Mouse (Mus musculus): ENCODE data around the gene Etl4.

DNA sequence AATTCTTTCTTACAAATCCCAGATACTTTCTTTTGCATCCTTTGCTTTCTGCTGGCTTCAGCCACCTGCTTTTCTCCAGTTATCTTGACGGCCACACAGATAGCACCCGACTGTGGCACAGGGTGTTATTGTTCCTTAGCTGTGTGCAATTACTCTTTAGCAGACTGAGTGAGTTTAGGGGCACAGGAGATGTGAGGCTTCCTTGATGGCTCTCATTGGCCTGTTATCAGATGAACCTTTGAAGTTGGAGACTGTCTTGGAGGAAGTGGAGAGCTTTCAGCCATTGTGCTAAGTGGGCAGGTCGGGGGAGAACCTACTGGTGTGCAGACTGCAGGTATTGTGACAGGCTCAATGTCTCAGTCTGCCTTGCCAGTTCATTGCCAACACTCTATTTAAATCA, 623.0 kb downstream of the Etl4 start:
- TF ChIP-seq MAFK (IDR thresholded peaks at IDR 0.05; ENCODE audit: insufficient read depth, low read depth, low read length) (no peak), HCFC1 (IDR thresholded peaks at IDR 0.05; ENCODE audit: borderline replicate concordance, insufficient read depth, low read length) (no peak), ZNF384 (IDR thresholded peaks at IDR 0.05; ENCODE audit: low read depth, low read length) (no peak), ZC3H11A (IDR thresholded peaks at IDR 0.05; ENCODE audit: borderline replicate concordance, low read depth, low read length) (no peak), CHD2 (IDR thresholded peaks at IDR 0.05; ENCODE audit: low read depth, low read length) (no peak)

Data from ES-E14 (cell line).